Mouse (Mus musculus): Measurements from ENCODE around the gene Sh3pxd2a. TPM values are rescaled to one million over a fixed set of nuclear protein-coding genes. Genes with fewer than 3 reads are reported as not detected.

The Sh3pxd2a gene
- polyA plus RNA-seq, 1 experiment from 2014 or later = 3.8 TPM

- Histone ChIP-seq H3K36me3 (peaks cover 95% of the 10 kb centered on the region), H3K27me3 (ENCODE audit: low read depth, poor library complexity, severe bottlenecking) (no peaks in the 10 kb centered on the region), H3K27ac (no peak overlapping the region), H3K4me1 (peaks cover 35% of the 10 kb centered on the region), H3K9me3 (replicated peaks) (no peaks in the 10 kb centered on the region), H3K4me3 (no peak overlapping the region)
- 90% methylated on average over 8 of the region's 8 CpGs for WGBS
- no peak for DNase-seq (ENCODE audit: low spot score)
These were observed 157.3 kb downstream of the Sh3pxd2a start for GRCm38 (mm10) chr19:47306917-47307315.

GRCm38 (mm10) chr19:47306128-47306916 is 157.9 kb downstream of the Sh3pxd2a start:
- no peak for DNase-seq (ENCODE audit: low spot score)
- H3K4me3 ChIP-seq = no peak overlapping the region
- H3K27ac ChIP-seq = no peak overlapping the region
- H3K9me3 ChIP-seq (replicated peaks) = no peaks in the 10 kb centered on the region
- 92% methylated on average over 14 of the region's 14 CpGs for WGBS
- peaks cover 35% of the 10 kb centered on the region for H3K4me1 ChIP-seq
- peaks cover 89% of the 10 kb centered on the region for H3K36me3 ChIP-seq
- no peaks in the 10 kb centered on the region for H3K27me3 ChIP-seq (ENCODE audit: low read depth, poor library complexity, severe bottlenecking)

- Histone ChIP-seq H3K27me3 (ENCODE audit: low read depth, poor library complexity, severe bottlenecking) (no peaks in the 10 kb centered on the region), H3K36me3 (peaks cover 86% of the 10 kb centered on the region), H3K4me3 (no peak overlapping the region), H3K27ac (no peak overlapping the region), H3K4me1 (peaks cover 39% of the 10 kb centered on the region), H3K9me3 (replicated peaks) (no peaks in the 10 kb centered on the region)
- 93% methylated on average over 10 of the region's 10 CpGs for WGBS
- DNase-seq (ENCODE audit: low spot score) = no peak
These were observed 158.8 kb downstream of the Sh3pxd2a start for GRCm38 (mm10) chr19:47305401-47305800.

- WGBS = 89% methylated on average over 5 of the region's 5 CpGs
- H3K9me3 ChIP-seq (replicated peaks) = no peaks in the 10 kb centered on the region
- no peak for DNase-seq (ENCODE audit: low spot score)
- no peak overlapping the region for H3K27ac ChIP-seq
- peaks cover 42% of the 10 kb centered on the region for H3K4me1 ChIP-seq
- H3K27me3 ChIP-seq (ENCODE audit: low read depth, poor library complexity, severe bottlenecking) = no peaks in the 10 kb centered on the region
- peaks cover 86% of the 10 kb centered on the region for H3K36me3 ChIP-seq
- no peak overlapping the region for H3K4me3 ChIP-seq
These were observed 159.9 kb downstream of the Sh3pxd2a start for GRCm38 (mm10) chr19:47304170-47304745.

- no peak overlapping the region for H3K4me3 ChIP-seq
- DNase-seq (ENCODE audit: low spot score) = no peak
- peaks cover 88% of the 10 kb centered on the region for H3K36me3 ChIP-seq
- H3K27ac ChIP-seq = peak overlapping the region; percentile 89
- H3K4me1 ChIP-seq = peaks cover 49% of the 10 kb centered on the region
- no peaks in the 10 kb centered on the region for H3K9me3 ChIP-seq (replicated peaks)
- H3K27me3 ChIP-seq (ENCODE audit: low read depth, poor library complexity, severe bottlenecking) = no peaks in the 10 kb centered on the region
- WGBS = 93% methylated on average over 10 of the region's 10 CpGs
These were observed 161.1 kb downstream of the Sh3pxd2a start for GRCm38 (mm10) chr19:47303128-47303527.

GRCm38 (mm10) chr19:47302191-47302852 is 161.9 kb downstream of the Sh3pxd2a start:
- 79% methylated on average over 21 of the region's 21 CpGs for WGBS
- no peak for DNase-seq (ENCODE audit: low spot score)
- no peaks in the 10 kb centered on the region for H3K27me3 ChIP-seq (ENCODE audit: low read depth, poor library complexity, severe bottlenecking)
- peaks cover 49% of the 10 kb centered on the region for H3K4me1 ChIP-seq
- peaks cover 90% of the 10 kb centered on the region for H3K36me3 ChIP-seq
- peak overlapping the region; percentile 16; the same call in 1 of the 2 replicates for H3K4me3 ChIP-seq
- peak overlapping the region; percentile 89 for H3K27ac ChIP-seq
- no peaks in the 10 kb centered on the region for H3K9me3 ChIP-seq (replicated peaks)

- Histone ChIP-seq H3K4me1 (peaks cover 53% of the 10 kb centered on the region), H3K27me3 (ENCODE audit: low read depth, poor library complexity, severe bottlenecking) (no peaks in the 10 kb centered on the region), H3K36me3 (peaks cover 90% of the 10 kb centered on the region), H3K27ac (peak overlapping the region; percentile 89), H3K9me3 (replicated peaks) (no peaks in the 10 kb centered on the region), H3K4me3 (peak overlapping the region; percentile 16)
- WGBS = 18% methylated on average over 19 of the region's 19 CpGs
- DNase-seq (ENCODE audit: low spot score) = peak; percentile 72
These were observed 162.7 kb downstream of the Sh3pxd2a start for GRCm38 (mm10) chr19:47301303-47302190.

- H3K4me3 ChIP-seq = no peak overlapping the region
- peak overlapping the region; percentile 53; the same call in 1 of the 2 replicates for H3K27ac ChIP-seq
- H3K4me1 ChIP-seq = peaks cover 57% of the 10 kb centered on the region
- 93% methylated on average over 11 of the region's 11 CpGs for WGBS
- peaks cover 77% of the 10 kb centered on the region for H3K36me3 ChIP-seq
- H3K27me3 ChIP-seq (ENCODE audit: low read depth, poor library complexity, severe bottlenecking) = no peaks in the 10 kb centered on the region
- no peak for DNase-seq (ENCODE audit: low spot score)
- no peaks in the 10 kb centered on the region for H3K9me3 ChIP-seq (replicated peaks)
These were observed 166.1 kb downstream of the Sh3pxd2a start for GRCm38 (mm10) chr19:47298100-47298499.

- peaks cover 70% of the 10 kb centered on the region for H3K36me3 ChIP-seq
- H3K4me1 ChIP-seq = peaks cover 68% of the 10 kb centered on the region
- no peak overlapping the region for H3K4me3 ChIP-seq
- H3K9me3 ChIP-seq (replicated peaks) = no peaks in the 10 kb centered on the region
- H3K27me3 ChIP-seq (ENCODE audit: low read depth, poor library complexity, severe bottlenecking) = no peaks in the 10 kb centered on the region
- WGBS = 55% methylated on average over 7 of the region's 7 CpGs
- DNase-seq (ENCODE audit: low spot score) = peak; percentile 39
- peak overlapping the region; percentile 86 for H3K27ac ChIP-seq
These were observed 171.7 kb downstream of the Sh3pxd2a start for GRCm38 (mm10) chr19:47292451-47292951.

GRCm38 (mm10) chr19:47291307-47292080 is 172.7 kb downstream of the Sh3pxd2a start:
- Histone ChIP-seq H3K4me3 (peak overlapping the region; percentile 16), H3K4me1 (peaks cover 74% of the 10 kb centered on the region)
- DNase-seq (ENCODE audit: low spot score) = peak; percentile 62

GRCm38 (mm10) chr19:47286886-47287450 is 177.2 kb downstream of the Sh3pxd2a start:
- Histone ChIP-seq H3K4me1 (peaks cover 50% of the 10 kb centered on the region), H3K4me3 (no peak overlapping the region), H3K27ac (peak overlapping the region; percentile 37), H3K36me3 (peaks cover 88% of the 10 kb centered on the region), H3K27me3 (ENCODE audit: low read depth, poor library complexity, severe bottlenecking) (no peaks in the 10 kb centered on the region), H3K9me3 (replicated peaks) (no peaks in the 10 kb centered on the region)
- WGBS = 72% methylated on average over 17 of the region's 17 CpGs
- no peak for DNase-seq (ENCODE audit: low spot score)

More at GRCm38 (mm10) chr19:47291307-47292080, 172.7 kb downstream of the Sh3pxd2a start:
- Histone ChIP-seq H3K9me3 (replicated peaks) (no peaks in the 10 kb centered on the region), H3K27ac (peak overlapping the region; percentile 86), H3K27me3 (ENCODE audit: low read depth, poor library complexity, severe bottlenecking) (no peaks in the 10 kb centered on the region), H3K36me3 (peaks cover 70% of the 10 kb centered on the region)
- WGBS = 28% methylated on average over 7 of the region's 7 CpGs

Data from limb, embryonic 10.5 days (tissue).